Mouse (Mus musculus) erythroblast, embryonic 14.5 days (primary cell): ENCODE measurements around the gene Ddx3x. TPM values are rescaled to one million over a fixed set of nuclear protein-coding genes. Genes with fewer than 3 reads are reported as not detected.

Experiments
- H3K27me3 ChIP-seq: 2 replicates; pipeline ENCODE4 v1.6.1; 2012; ENCODE audit warnings: inconsistent platforms; ENCODE audit not compliant: control insufficient read depth
- H3K36me3 ChIP-seq: 2 replicates; pipeline ENCODE4 v1.6.1; 2012; ENCODE audit warnings: mild to moderate bottlenecking, inconsistent platforms; ENCODE audit not compliant: control insufficient read depth
- H3K4me1 ChIP-seq: 2 replicates; pipeline ENCODE4 v1.6.1; 2012; ENCODE audit warnings: inconsistent platforms; ENCODE audit not compliant: control insufficient read depth
- H3K4me3 ChIP-seq: replicated peaks from 2 replicates; pipeline ENCODE3; 2012; ENCODE audit warnings: moderate library complexity, mild to moderate bottlenecking, inconsistent platforms
- H3K9me3 ChIP-seq: 2 replicates; pipeline ENCODE4 v1.6.1; 2012; ENCODE audit warnings: low read length, inconsistent platforms, mixed read lengths; ENCODE audit not compliant: control insufficient read depth
- GATA1 ChIP-seq: IDR thresholded peaks from 2 replicates; pipeline ENCODE4 v1.6.1; 2012; ENCODE audit warnings: low read length, inconsistent platforms, mixed read lengths
- TAL1 ChIP-seq: IDR thresholded peaks from 3 replicates; pipeline ENCODE4 v1.6.1; 2012; ENCODE audit warnings: low read length, inconsistent platforms, mixed read lengths
- polyA plus RNA-seq: library from polyadenylated mRNA; stranded (reverse); fragments of >175 nt; gene quantifications from 2 replicates; pipeline ENCODE4 v1.2.3, GENCODE M21; 2012

The Ddx3x gene
- polyA plus RNA-seq, 1 experiment: 0.49 TPM

GRCm38 (mm10) chrX:13241426-13242319, 39.1 kb upstream of the Ddx3x start:
- Histone ChIP-seq H3K4me3 (peak overlapping the region; percentile 68), H3K36me3 (no peaks in the 10 kb centered on the region), H3K9me3 (no peaks in the 10 kb centered on the region), H3K27me3 (no peaks in the 10 kb centered on the region), H3K4me1 (peaks cover 33% of the 10 kb centered on the region)
- TF ChIP-seq GATA1 (no peak), TAL1 (no peak)

DNA sequence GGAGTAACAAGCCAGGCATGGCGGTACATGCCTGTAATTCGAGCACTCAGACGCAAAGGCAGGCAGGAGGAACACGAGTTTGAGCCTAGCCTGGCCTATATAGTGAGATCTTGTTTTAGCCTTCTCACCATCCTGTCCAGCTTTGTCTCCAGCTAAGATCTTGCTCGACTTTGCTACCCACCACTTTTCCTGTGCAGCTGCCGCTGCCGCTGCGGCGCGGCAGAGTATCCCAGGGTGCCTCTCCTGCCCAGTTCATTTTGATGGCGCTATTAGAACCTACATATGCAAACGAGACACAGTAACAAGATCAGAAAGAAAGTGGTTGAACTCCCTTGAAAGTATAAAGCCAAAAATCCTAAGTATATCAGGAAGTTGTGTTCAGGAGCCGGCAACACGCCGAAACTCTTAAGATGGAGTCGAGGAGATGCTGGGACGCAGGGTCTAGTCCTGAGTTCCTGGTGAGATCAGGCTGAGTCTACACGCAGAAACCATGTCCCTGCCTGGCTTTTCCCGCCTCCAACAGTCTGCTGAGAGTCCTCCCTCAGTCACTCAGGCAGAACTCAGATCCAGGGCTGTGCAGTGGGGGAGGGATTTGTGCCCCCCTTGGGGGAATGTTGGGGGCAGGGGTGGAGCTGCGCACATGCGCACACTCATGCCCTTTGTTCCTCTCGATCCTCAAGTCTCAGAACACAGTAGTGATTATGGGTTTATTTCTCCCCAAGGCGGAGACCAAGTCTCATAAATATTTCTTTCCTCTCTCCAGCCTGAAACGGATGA, 38.3 kb upstream of the Ddx3x start:
- Histone ChIP-seq H3K9me3 (no peaks in the 10 kb centered on the region), H3K4me1 (peaks cover 33% of the 10 kb centered on the region), H3K4me3 (peak overlapping the region; percentile 68), H3K36me3 (no peaks in the 10 kb centered on the region), H3K27me3 (no peaks in the 10 kb centered on the region)
- no peak for TF ChIP-seq TAL1
- no peak for TF ChIP-seq GATA1

DNA sequence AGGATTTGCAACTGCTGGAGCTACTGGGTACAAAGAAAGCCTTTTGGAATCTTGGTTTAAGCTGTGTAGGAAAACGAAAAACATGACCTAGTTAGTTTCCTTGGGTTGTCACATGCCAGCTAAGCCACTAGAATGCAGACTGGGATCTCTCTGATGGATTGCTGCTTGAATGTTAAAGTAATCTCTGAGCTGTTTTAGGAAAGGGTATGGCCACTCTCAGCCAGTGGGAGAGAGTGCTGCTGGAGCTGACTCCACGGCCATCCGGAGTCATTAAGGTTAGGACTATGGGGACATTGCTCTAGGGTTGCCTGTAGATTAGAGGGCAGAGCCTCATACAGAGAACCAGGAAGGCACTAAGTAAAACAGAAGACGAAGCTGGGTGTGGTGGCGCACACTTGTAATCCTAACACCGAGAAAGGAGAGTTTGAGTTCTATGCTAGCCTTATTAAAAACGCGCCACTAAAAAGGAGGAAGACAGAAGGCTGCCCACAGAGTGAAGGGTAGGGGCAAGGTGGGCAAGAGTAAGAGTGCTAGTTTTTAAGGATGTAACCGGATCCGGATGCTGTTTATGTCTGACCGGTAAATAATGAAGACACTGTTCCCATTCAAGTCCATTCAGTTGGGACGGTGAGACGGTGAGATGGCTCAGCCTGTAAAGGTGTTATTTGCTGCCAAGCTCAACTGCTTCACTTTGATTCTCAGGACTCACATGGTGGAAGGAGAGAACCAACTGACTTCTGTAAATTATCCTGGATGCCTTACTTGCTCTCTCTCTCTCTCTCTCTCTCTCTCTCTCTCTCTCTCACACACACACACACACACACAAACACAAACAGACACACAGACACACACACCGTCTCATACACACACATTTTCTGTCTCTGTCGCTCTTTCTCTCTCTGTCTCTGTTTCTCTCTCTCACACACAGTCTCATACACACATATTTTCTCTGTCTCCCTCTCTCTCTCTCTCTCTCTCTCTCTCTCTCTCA, 37.3 kb upstream of the Ddx3x start:
- Histone ChIP-seq H3K27me3 (no peaks in the 10 kb centered on the region), H3K4me3 (peak overlapping the region; percentile 68), H3K36me3 (no peaks in the 10 kb centered on the region), H3K4me1 (peaks cover 33% of the 10 kb centered on the region), H3K9me3 (no peaks in the 10 kb centered on the region)
- TF ChIP-seq TAL1: no peak
- TF ChIP-seq GATA1: no peak

DNA sequence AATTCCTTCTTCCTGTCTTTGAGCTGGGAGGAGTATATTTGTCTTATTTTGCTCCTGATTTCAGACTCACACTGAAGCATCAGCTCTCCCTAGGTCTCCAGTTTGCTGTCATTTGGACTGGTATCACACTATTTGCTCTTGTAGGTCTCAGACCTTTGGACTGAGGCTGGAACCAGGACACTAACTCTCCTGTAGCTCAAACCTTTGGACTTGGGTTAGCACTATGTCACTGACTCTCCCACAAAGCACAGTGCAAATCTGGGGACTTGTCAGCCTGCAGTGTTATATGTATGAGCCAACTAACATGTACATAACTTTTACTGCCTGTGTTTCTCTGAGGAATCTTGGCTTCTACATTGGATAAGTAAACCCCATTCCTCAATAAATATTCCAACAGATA, 36.2 kb upstream of the Ddx3x start:
- no peak for TF ChIP-seq TAL1
- Histone ChIP-seq H3K27me3 (no peaks in the 10 kb centered on the region), H3K4me3 (no peak overlapping the region)

DNA sequence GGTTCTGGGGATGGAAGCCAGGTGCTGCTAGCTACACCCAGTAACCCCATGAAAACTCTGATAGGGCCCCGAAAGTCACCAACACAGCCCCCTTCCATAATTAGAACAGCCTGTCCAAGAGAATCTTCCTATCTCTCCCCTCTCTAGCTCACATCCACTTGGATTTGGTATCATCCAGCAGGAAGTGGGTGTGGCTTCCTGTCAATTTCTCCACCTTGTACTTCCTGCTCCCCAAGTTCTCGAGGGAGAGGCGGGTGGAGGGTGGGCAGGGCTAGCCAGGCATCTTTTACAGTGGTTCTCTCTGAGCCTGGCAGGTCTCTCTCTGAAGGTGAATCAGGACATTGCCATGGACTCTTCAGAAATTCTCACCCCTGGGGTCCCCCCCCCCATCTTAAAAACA, 35.7 kb upstream of the Ddx3x start:
- Histone ChIP-seq H3K9me3 (no peaks in the 10 kb centered on the region), H3K4me3 (no peak overlapping the region), H3K36me3 (no peaks in the 10 kb centered on the region), H3K4me1 (peaks cover 33% of the 10 kb centered on the region), H3K27me3 (no peaks in the 10 kb centered on the region)
- TF ChIP-seq GATA1 (no peak), TAL1 (no peak)

More for the DNA sequence above, 36.2 kb upstream of the Ddx3x start:
- Histone ChIP-seq H3K4me1 (peaks cover 33% of the 10 kb centered on the region), H3K36me3 (no peaks in the 10 kb centered on the region), H3K9me3 (no peaks in the 10 kb centered on the region)

GRCm38 (mm10) chrX:13251683-13252082, 29.1 kb upstream of the Ddx3x start:
- no peaks in the 10 kb centered on the region for H3K9me3 ChIP-seq
- no peaks in the 10 kb centered on the region for H3K36me3 ChIP-seq
- no peak overlapping the region for H3K4me3 ChIP-seq
- no peaks in the 10 kb centered on the region for H3K4me1 ChIP-seq
- TF ChIP-seq GATA1: no peak
- no peaks in the 10 kb centered on the region for H3K27me3 ChIP-seq

DNA sequence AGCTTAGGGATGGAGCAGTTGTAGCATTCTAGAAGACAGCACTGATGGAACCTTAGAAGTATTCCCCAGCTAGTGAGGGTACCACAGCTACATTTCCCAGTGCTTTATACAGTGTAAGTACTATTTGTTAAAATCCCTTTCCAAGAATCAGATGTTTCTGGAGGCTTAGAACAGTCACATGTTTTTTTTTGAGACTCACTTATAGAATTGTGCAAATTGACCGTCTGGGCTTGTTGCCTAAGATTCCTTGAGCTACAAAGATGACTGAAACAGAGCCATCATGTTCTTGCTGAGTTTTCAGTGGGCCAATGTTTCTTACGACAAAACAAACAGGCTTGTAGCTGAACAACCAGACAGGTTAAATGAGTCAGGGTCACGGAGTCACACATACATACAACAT, 26.5 kb upstream of the Ddx3x start:
- TF ChIP-seq TAL1 (no peak), GATA1 (no peak)
- H3K36me3 ChIP-seq: no peaks in the 10 kb centered on the region
- H3K27me3 ChIP-seq: no peaks in the 10 kb centered on the region
- no peak overlapping the region for H3K4me3 ChIP-seq
- no peaks in the 10 kb centered on the region for H3K9me3 ChIP-seq
- H3K4me1 ChIP-seq: no peaks in the 10 kb centered on the region

DNA sequence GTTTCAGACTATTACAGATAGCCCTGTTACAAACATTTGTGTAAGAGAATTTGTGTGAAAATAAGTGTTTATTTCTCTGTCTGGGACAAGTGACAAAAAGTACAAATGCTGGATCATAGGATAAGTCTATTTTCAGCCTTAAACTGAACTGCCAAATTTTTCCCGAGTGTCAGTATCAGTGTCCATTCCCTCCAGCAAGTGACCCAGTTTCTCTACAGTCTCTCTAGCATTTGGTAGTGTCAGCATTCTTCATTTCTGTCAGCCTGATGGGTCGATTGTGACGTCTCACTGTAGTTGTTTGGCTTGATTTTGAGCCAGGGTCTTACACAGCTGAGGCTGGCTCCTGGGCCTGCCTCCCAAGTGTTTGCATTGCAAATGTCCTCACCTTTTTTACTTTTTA, 17.4 kb upstream of the Ddx3x start:
- no peaks in the 10 kb centered on the region for H3K36me3 ChIP-seq
- TF ChIP-seq TAL1 (no peak), GATA1 (no peak)
- H3K4me1 ChIP-seq: no peaks in the 10 kb centered on the region
- no peak overlapping the region for H3K4me3 ChIP-seq
- H3K9me3 ChIP-seq: no peaks in the 10 kb centered on the region
- H3K27me3 ChIP-seq: no peaks in the 10 kb centered on the region
